Mouse (Mus musculus) cerebellum, adult 18-20 months (tissue): Measurements from ENCODE around the gene Ramp1.
A peak's percentile ranks its signal among the peaks of the same experiment; 100 is the strongest.

Experiments
- DNase-seq, 2 experiments: peaks; one replicate each; pipeline ENCODE4 v3.0.0; 2021

Ramp1 gene

DNA sequence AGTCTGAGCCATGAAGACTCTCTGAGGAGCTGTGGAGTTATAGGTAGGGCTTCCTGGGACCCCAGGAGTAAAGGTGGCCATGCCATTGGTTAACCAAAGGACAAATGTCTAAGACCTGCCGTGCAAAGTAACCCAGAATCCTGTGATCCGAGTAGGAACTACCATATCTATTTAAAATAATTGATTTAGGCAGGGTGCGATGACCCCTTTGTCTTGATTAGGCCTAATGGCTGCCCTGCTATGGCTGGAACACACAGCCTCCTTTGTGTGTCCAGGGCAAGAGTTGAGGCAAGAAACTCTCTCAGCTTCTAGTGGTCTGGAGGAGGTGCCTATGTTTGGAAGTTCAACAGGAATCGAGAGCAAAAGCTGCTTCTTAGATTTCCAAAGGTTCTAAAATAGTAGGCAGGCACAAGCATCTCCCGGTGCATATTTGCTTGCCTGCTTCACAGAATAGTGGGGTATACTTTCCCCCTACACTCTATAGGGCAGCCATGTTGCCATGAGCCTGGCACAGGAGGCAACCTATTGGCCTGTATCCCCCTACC, 24.7 kb downstream of the Ramp1 start:
- no peak for DNase-seq

- DNase-seq = no peak
These were observed 26.0 kb downstream of the Ramp1 start for GRCm38 (mm10) chr1:91205651-91206050.

DNA sequence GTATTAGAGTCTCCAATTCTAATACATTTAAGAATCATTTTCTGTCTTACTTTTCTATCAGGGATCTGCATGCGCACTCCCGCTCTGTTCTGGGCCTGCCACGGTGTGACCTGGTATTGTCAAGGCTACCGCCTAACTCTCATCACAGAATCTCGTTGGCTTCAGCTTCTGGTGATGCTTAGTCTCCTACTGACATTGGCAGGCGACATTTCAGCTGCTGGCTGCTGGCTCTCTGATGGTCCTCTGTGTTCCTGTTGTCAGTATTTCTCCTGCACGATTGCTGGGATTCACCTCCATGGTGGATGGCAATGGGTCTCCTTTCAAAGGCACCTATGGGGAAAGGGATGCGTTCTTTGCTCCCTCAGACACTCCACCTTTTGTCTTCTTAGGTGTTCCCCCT, 26.7 kb downstream of the Ramp1 start:
- DNase-seq = no peak

- no peak for DNase-seq
These were observed 27.3 kb downstream of the Ramp1 start for GRCm38 (mm10) chr1:91206873-91207272.

GRCm38 (mm10) chr1:91207334-91208074, 27.9 kb downstream of the Ramp1 start:
- DNase-seq = no peak

GRCm38 (mm10) chr1:91209343-91209742, 29.7 kb downstream of the Ramp1 start:
- peak; percentile 14 to 21 for DNase-seq

- peak; percentile 37 to 56 for DNase-seq
These were observed 30.2 kb downstream of the Ramp1 start for GRCm38 (mm10) chr1:91209785-91210184.

DNA sequence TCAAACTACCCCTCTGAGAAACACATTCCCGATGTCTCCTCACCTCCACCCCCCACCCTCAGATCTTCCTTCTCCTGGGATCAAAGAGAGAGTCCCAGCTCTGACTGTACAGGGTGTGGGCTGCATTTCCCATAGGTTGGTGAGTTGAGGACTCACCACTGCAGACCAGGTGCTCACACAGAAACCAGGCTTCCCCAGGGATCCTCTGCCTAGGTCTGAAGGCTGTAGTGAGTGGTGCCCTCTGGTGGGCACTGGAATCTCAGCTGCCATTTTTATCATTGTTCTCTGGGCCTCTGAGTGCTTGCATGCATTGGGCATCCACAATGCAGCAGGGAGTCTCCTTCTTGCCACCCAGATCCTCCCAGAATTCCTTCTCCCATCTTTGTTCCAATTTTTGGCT, 31.5 kb downstream of the Ramp1 start:
- DNase-seq = peak; percentile 23 to 35

DNA sequence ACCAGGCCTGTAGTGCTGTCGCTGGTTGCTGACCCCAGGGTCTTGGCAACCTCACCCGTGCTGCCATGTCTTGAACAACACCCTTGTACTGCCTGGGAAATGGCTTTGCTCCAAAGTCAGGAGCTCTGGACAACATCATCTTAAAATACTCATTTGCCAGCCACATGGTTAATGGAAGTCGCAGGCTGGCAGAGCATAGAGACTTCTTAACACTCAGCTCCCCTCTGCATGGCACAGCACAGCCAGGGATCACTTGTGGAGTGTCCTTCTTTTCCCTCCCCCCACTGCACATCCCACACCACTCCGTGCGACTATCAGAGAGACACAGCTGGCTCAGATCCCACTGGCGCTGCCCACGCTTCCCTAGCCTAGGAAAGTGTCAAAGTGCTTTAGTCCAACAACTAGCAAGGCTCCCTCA, 32.0 kb downstream of the Ramp1 start:
- no peak for DNase-seq

- DNase-seq = no peak
These were observed 35.6 kb downstream of the Ramp1 start for GRCm38 (mm10) chr1:91215264-91215663.

- peak in 1 of 2 experiments; percentile 8 for DNase-seq
These were observed 36.4 kb downstream of the Ramp1 start for GRCm38 (mm10) chr1:91215981-91216380.

- no peak for DNase-seq
These were observed 37.1 kb downstream of the Ramp1 start for GRCm38 (mm10) chr1:91216504-91217267.

DNA sequence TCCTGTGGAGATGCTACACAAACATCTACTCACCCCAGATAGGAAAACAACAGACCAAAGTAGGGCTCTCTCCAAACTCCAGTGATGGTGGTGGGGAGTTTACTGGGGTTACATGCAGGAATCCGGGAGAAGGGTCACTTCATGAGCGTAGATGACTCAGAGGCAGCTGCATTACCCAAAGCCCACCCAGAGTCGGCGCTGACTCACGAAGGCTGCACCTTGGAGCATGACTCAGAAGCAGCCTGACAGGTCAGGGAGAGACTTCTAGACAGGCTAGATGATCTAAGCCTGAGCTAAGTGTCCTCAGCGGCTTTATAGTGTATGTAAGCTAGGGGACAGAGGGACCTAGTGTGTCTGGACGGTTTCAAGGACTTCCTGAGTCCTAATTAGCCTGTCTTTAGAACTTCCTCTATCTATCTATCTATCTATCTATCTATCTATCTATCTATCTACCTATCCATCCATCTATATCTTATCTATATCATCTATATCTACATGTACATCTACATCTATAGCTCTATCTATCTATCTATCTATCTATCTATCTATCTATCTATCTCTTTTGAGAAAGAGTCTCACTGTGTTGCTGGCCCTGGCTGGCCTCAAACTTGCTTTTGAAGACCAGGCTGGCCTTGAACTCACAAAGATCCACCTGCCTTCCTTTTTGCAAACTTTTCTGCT, 40.2 kb downstream of the Ramp1 start:
- DNase-seq = no peak

GRCm38 (mm10) chr1:91220322-91220672, 40.7 kb downstream of the Ramp1 start:
- DNase-seq = no peak

DNA sequence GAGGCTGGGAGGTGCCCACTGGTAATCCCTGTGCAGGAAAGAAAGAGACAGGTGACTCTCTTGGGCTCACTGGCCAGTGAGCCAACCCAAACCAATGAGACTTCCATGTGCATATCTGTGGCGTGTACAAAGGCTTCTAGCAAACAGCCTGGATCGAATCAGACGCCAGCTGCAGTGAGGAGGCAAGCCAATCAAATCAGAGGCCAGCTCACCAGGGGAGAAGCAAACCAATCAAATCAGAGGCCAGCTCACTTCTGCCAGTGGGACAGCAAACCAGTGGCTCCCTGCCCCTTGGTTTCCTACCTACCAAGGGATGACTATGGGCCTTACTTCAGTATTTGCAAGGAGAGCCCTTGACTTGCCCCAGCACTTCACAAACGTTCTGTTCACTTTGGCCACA, 46.9 kb downstream of the Ramp1 start:
- DNase-seq = no peak

- no peak for DNase-seq
These were observed 47.9 kb downstream of the Ramp1 start for GRCm38 (mm10) chr1:91227381-91228054.

DNA sequence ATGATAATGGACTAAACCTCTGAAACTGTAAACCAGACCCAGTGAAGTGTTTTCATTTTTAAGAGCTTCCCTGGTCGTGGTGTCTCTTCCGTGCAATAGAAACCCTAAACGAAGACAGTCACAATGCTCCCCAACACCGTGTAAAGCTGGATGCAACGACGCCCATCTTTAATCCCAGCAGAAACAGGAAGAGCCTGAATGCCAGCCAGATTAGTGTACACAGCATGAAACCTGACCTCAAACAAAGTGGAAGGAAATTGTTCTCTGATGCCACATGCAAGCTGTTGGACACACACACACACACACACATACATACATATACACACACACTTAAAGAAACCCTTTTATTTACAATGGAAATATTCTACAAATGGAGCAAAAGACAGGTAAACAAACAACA, 51.5 kb downstream of the Ramp1 start:
- DNase-seq = no peak

DNA sequence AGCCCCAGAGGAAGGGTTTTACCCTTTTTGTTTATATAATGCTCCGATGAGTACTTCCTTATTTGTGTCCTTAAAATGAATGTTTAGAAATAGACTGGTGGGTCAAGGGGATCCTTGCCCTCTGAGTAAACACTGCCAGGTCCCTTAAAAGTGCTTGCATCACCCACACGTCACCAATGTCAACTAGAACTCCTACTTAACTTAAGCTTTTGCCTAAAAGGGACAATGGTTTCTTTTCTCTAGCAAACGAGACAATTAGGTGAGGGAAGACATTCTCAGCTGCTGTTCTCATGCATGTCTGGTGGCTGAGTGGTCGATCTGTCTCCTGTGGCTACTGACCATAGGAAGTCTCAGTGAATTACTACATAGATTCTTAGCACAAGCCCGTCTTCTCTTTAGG, 52.3 kb downstream of the Ramp1 start:
- no peak for DNase-seq

DNA sequence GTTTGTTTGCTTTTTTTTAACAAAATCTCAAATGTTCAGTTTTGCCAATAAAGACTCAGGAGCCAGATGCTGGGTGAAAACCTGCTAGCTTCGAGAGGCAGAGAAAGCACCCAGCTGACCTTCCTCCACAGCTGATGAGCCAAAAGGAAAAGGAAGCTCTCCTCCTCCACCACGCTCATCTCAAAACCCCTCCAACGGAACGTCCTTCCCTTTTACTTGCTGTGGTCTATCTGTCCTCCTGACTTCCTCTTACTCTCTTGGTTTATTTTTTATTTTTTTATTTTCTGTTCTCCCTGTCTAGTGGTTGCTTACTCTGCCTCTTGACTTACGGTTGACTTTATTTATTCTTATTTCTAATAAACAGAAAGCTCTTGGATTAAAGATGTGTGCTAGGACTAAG, 55.8 kb downstream of the Ramp1 start:
- no peak for DNase-seq

- no peak for DNase-seq
These were observed 58.1 kb downstream of the Ramp1 start for GRCm38 (mm10) chr1:91237676-91238075.

DNA sequence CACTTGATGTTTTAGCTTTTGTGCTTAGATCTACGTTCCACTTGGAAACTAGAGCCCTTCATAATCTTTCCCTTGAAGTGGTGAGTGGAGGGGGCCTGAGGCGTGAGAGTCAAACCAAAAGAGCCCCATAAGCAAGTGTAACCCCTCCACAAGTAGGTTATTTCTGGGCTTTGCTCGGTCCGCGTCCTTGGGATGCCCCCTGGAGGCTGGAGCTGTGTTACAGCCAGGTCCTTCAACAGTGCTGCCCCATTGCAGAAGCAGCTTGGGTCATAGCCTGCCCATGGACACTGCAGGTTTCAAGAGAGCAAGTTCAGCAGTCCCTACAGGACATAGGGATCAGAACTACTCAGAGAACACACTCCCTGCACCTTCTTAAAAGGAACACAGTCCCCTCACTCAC, 59.5 kb downstream of the Ramp1 start:
- DNase-seq = peak; percentile 24 to 25

GRCm38 (mm10) chr1:91239800-91240199, 60.2 kb downstream of the Ramp1 start:
- DNase-seq = no peak

- no peak for DNase-seq
These were observed 61.1 kb downstream of the Ramp1 start for GRCm38 (mm10) chr1:91240685-91241084.
